Mouse (Mus musculus) heart, adult 2 months (tissue): Measurements from ENCODE around the gene Rpusd4. TPM values are rescaled to one million over a fixed set of nuclear protein-coding genes. Genes with fewer than 3 reads are reported as not detected.

Experiments used
- DNase-seq, 2 experiments: peaks; one replicate each; pipeline ENCODE4 v3.0.0; 2021
- H3K27ac ChIP-seq: fragments of 200-600 bp; 2 replicates; pipeline ENCODE4 v1.8.1; 2022
- H3K27me3 ChIP-seq: fragments of 200-500 bp; 2 replicates; pipeline ENCODE4 v1.6.1; 2012; ENCODE audit warnings: mild to moderate bottlenecking, low read length, inconsistent platforms, mixed read lengths; ENCODE audit not compliant: control insufficient read depth, insufficient read depth
- H3K36me3 ChIP-seq: fragments of 200-500 bp; 2 replicates; pipeline ENCODE4 v1.6.1; 2012; ENCODE audit warnings: low read length, inconsistent platforms; ENCODE audit not compliant: control insufficient read depth, insufficient read depth
- H3K4me1 ChIP-seq: fragments of 200-500 bp; 2 replicates; pipeline ENCODE4 v1.6.1; 2011; ENCODE audit warnings: low read length; ENCODE audit not compliant: control insufficient read depth, insufficient read depth
- H3K4me3 ChIP-seq: fragments of 200-600 bp; 2 replicates; pipeline ENCODE4 v1.8.1; 2022
- H3K79me2 ChIP-seq: fragments of 200-500 bp; replicated peaks from 2 replicates; pipeline ENCODE4 v1.6.1; 2012; ENCODE audit warnings: mild to moderate bottlenecking, inconsistent platforms, low read length, moderate library complexity, mixed read lengths; ENCODE audit not compliant: control insufficient read depth, insufficient read depth
- H3K9ac ChIP-seq: fragments of 200-500 bp; 2 replicates; pipeline ENCODE4 v1.6.1; 2012; ENCODE audit warnings: low read depth, mild to moderate bottlenecking, control low read depth, inconsistent platforms, low read length, mixed read lengths
- CTCF ChIP-seq: fragments of 200-600 bp; IDR thresholded peaks from 2 replicates; pipeline ENCODE4 v1.8.1; 2022; ENCODE audit warnings: antibody characterized with exemption, mild to moderate bottlenecking, moderate library complexity
- EP300 ChIP-seq: fragments of 200-500 bp; IDR thresholded peaks from 2 replicates; pipeline ENCODE4 v1.6.1; 2011; ENCODE audit warnings: low read depth, low read length, control low read depth; ENCODE audit not compliant: insufficient read depth
- POLR2A ChIP-seq: fragments of 200-500 bp; IDR thresholded peaks from 2 replicates; pipeline ENCODE4 v1.6.1; 2011; ENCODE audit warnings: mild to moderate bottlenecking, low read depth, low read length, control low read depth; ENCODE audit not compliant: insufficient read depth
- WGBS: fragments of 180-500 bp; shearing (Covaris S2); methylation state at CpG from one replicate; pipeline ENCODE4 v1.1.7; 2018; 5-methylcytosine and 5-hydroxymethylcytosine counted together
- intact Hi-C: fragments of 180-260 bp; cut with DNase I; formaldehyde crosslinking; loops from one replicate; pipeline ENCODE4 v1.15.1; 2025
- polyA plus RNA-seq: library from polyadenylated mRNA; depleted of rRNA; stranded (reverse); fragments of >200 nt; gene quantifications from 2 replicates; pipeline ENCODE4 v1.2.3, GENCODE M21; 2012
- total RNA-seq, 2 experiments: library from RNA; stranded (reverse); gene quantifications; 2 replicates each; pipeline ENCODE4 v1.2.3; 2021

Rpusd4 gene
- total and polyA plus RNA-seq, 3 experiments, result 10.9 to 12.7 (median 12.2) TPM

DNA sequence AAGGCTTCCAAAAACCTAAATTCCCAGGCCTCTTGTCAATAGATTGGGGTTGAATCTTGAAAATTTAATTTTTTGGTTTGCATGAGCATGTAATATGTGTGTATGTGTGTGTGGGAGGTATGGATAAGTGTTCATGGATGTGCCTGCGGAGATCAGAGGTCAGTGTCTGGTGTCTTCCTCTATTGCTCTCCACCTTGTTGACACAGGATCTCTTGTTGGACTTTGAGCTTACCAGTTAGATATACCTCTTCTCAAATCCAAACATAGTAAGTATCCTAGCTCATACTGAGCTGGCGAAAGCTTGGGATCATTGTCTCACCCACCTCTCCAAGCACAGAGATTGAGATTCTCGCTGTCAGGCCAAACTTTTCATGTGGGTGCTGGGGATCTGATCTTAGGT is 22.8 kb downstream of the Rpusd4 start:
- Histone ChIP-seq H3K4me3 (no peak overlapping the region), H3K27me3 (no peaks in the 10 kb centered on the region), H3K36me3 (peaks cover 2% of the 10 kb centered on the region; the same call in 1 of the 2 replicates), H3K9ac (no peak overlapping the region), H3K27ac (no peak overlapping the region), H3K79me2 (no peaks in the 10 kb centered on the region), H3K4me1 (no peaks in the 10 kb centered on the region)
- TF ChIP-seq EP300 (no peak), CTCF (no peak), POLR2A (no peak)
- WGBS, result 94% methylated on average over 3 of the region's 3 CpGs
- intact Hi-C loops, result no loop called here
- DNase-seq, result no peak

DNA sequence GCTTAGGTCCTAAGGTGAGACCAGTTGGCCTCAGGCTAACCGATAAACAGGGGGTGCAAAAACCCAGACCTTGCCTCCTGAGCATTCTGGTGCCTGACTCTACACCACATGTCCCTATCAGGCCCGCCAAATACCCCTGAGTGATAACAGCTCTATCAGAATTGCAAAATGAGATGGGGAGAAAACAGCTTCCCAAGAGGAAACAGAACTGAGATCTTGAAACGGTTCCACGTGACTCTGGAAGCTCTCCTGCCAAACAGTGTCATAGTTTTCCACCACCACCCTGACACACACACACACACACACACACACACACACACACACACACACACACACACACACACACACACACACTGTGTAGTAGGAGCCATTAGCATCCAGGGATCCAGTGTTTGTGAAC is 23.3 kb downstream of the Rpusd4 start:
- H3K27ac ChIP-seq, result no peak overlapping the region
- TF ChIP-seq EP300 (no peak), CTCF (no peak)
- H3K4me1 ChIP-seq, result no peaks in the 10 kb centered on the region
- H3K27me3 ChIP-seq, result no peaks in the 10 kb centered on the region
- H3K9ac ChIP-seq, result no peak overlapping the region
- H3K79me2 ChIP-seq, result no peaks in the 10 kb centered on the region
- H3K4me3 ChIP-seq, result no peak overlapping the region
- intact Hi-C loops, result no loop called here
- WGBS, result 19% methylated on average over 4 of the region's 4 CpGs
- DNase-seq, result peak in 1 of 2 experiments; percentile 47
- H3K36me3 ChIP-seq, result peaks cover 2% of the 10 kb centered on the region; the same call in 1 of the 2 replicates

DNA sequence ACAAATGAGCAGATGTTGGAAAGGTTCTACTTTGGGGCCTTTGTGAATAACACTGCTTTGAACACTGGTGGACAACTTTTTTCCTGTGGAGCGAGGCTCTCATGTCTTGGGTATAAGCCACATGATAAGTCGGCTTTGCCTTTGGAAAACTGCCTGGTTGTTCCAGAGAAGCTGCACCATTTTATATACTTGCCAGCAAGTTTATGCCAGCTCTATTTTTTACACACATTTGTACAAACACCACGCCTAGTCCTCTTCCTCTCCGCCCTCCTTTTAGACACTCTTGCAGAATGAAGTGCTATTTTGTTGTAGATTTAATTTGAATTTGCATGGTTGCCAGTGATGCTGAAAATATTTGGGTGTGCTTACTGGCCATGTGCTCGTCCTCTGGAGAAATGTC is 25.8 kb downstream of the Rpusd4 start:
- Histone ChIP-seq H3K27me3 (no peaks in the 10 kb centered on the region), H3K4me1 (no peaks in the 10 kb centered on the region), H3K79me2 (no peaks in the 10 kb centered on the region), H3K9ac (no peak overlapping the region), H3K27ac (no peak overlapping the region), H3K36me3 (peaks cover 2% of the 10 kb centered on the region; the same call in 1 of the 2 replicates), H3K4me3 (no peak overlapping the region)
- TF ChIP-seq POLR2A (no peak), EP300 (no peak), CTCF (no peak)
- intact Hi-C loops, result no loop called here
- 35% methylated on average over 5 of the region's 5 CpGs for WGBS
- DNase-seq, result peak in 1 of 2 experiments; percentile 63

DNA sequence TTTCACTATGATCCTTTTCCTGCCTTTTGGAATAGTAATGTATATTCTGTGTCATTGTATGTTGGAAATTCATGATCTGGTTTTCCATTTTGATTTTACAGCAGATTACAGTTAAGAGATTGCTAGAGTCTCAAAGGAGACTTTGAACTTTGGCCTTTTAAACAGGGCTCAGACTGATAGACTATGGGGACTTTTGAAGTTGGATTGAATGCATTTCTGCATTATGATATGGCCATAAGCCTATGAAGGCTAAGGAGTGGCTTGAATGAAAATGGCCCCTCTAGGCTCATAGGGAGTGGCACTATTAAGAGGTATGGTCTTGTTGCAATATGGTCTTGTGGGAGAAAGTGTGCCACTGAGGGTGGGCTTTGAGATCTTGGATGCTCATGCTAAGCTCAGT is 30.1 kb downstream of the Rpusd4 start:
- H3K4me1 ChIP-seq, result no peaks in the 10 kb centered on the region
- no peak overlapping the region for H3K4me3 ChIP-seq
- no peak overlapping the region for H3K9ac ChIP-seq
- H3K36me3 ChIP-seq, result peaks cover 2% of the 10 kb centered on the region; the same call in 1 of the 2 replicates
- no peak for DNase-seq
- H3K27me3 ChIP-seq, result no peaks in the 10 kb centered on the region
- no peak overlapping the region for H3K27ac ChIP-seq
- TF ChIP-seq EP300 (no peak), CTCF (no peak), POLR2A (no peak)
- intact Hi-C loops, result no loop called here
- H3K79me2 ChIP-seq, result no peaks in the 10 kb centered on the region

DNA sequence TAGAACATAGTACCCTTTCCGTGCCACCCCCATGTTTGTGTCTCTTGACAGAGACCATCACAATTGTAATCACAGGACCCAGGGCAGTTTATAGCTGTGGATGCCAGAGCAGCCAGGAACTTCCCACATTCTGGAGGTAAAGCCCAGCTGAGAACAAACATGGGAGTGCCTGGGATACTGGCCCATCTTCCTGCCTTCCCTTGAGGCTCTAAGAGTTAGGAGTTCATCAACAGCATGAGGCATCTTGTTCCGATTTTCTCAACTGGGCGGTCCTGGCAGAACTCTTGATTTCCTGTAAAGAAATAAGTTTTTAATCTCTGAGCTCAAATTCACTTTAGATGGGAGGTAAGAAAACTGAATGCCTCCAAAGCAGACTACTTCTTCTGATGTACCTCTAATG is 34.5 kb downstream of the Rpusd4 start:
- TF ChIP-seq EP300, result no peak
- no peak for TF ChIP-seq POLR2A
- no peak for TF ChIP-seq CTCF
- intact Hi-C loops, result no loop called here

DNA sequence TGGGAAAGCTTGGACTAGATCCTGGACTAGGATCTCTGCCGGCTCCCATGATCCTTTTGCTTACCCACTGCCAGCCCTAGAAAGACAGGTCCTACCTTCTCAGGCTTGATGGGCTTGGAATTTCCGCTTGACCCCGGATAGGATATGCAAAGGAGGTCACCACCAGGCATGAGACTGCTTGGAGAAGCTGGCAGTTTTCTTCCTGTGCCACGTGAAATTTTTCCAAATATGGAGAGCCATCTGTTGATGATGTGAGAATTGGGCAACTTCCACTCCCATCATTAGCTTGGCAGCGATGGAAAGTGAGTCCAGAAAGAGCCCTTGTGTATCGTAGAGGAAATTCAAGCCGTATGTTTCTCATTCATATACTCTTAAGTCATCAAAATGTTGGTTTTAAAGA is 39.8 kb downstream of the Rpusd4 start:
- H3K27me3 ChIP-seq, result no peaks in the 10 kb centered on the region
- TF ChIP-seq EP300 (no peak), POLR2A (no peak), CTCF (no peak)
- WGBS, result 75% methylated on average over 7 of the region's 7 CpGs
- H3K79me2 ChIP-seq, result no peaks in the 10 kb centered on the region
- H3K27ac ChIP-seq, result no peak overlapping the region
- H3K9ac ChIP-seq, result no peak overlapping the region
- no peak for DNase-seq
- no peaks in the 10 kb centered on the region; the same call in 1 of the 2 replicates for H3K4me1 ChIP-seq
- H3K4me3 ChIP-seq, result no peak overlapping the region
- no peaks in the 10 kb centered on the region for H3K36me3 ChIP-seq
- intact Hi-C loops, result no loop called here

More for the DNA sequence above, 34.5 kb downstream of the Rpusd4 start:
- H3K4me1 ChIP-seq, result no peaks in the 10 kb centered on the region
- H3K9ac ChIP-seq, result no peak overlapping the region
- H3K27ac ChIP-seq, result no peak overlapping the region
- 72% methylated on average over 3 of the region's 3 CpGs for WGBS
- no peaks in the 10 kb centered on the region for H3K79me2 ChIP-seq
- DNase-seq, result no peak
- H3K27me3 ChIP-seq, result no peaks in the 10 kb centered on the region
- H3K36me3 ChIP-seq, result no peaks in the 10 kb centered on the region
- no peak overlapping the region for H3K4me3 ChIP-seq
